Mouse (Mus musculus) liver, adult 2 months (tissue): ENCODE measurements around the gene Fgfr2.

Experiments
- CTCF ChIP-seq: fragments of 200-500 bp; IDR thresholded peaks from 2 replicates; pipeline ENCODE4 v1.5.1; 2011; ENCODE audit warnings: low read depth, low read length, control low read depth
- POLR2A ChIP-seq: fragments of 200-500 bp; IDR thresholded peaks from 2 replicates; pipeline ENCODE4 v1.6.1; 2011; ENCODE audit warnings: low read length, control low read depth; ENCODE audit not compliant: insufficient read depth; ENCODE audit errors: extremely low read depth

- TF ChIP-seq POLR2A (no peak), CTCF (no peak)
Measured at GRCm38 (mm10) chr7:130991174-130991789, 2131.9 kb downstream of the Fgfr2 start.
